In genomic region chr8:111366610-111367234, GRCm38 (mm10) we compare ENCODE assay signal across 9 mouse cellular contexts. TPM values are rescaled to one million over a fixed set of nuclear protein-coding genes. Genes with fewer than 3 reads are reported as not detected.
DNase-seq lines count a peak whose midpoint lies in the region; ATAC-seq lines count a peak whose summit lies in the region.
"Had no signal": no experiment of that assay in that cellular context is flagged by ENCODE, and none has a peak within 500 bp of the region (broad histone marks: within the 10 kb centered on the region; RNA-seq: fewer than 3 reads in every experiment).

No protein-coding gene starts in this region.

- peak overlapping the region; percentile 21; the same call in 1 of the 2 replicates for H3K4me2 ChIP-seq in embryonic facial prominence, embryonic 15.5 days (replicated peaks)
- peak overlapping the region; percentile 31 for H3K4me2 ChIP-seq in kidney, embryonic 14.5 days (replicated peaks; ENCODE audit: low read depth, low read length)
- peak overlapping the region; percentile 41 for H3K4me2 ChIP-seq in stomach, embryonic 15.5 days

- WGBS in embryonic facial prominence, embryonic 15.5 days, result 31% methylated on average over 14 of the region's 14 CpGs
- 36% methylated on average over 14 of the region's 14 CpGs for WGBS in kidney, embryonic 14.5 days
- WGBS in stomach, embryonic 15.5 days, result 31% methylated on average over 14 of the region's 14 CpGs

- no peak for ATAC-seq in embryonic facial prominence, embryonic 15.5 days (ENCODE audit: insufficient number of reproducible peaks, low FRiP score, low TSS enrichment, low read depth)
- ATAC-seq in kidney, embryonic 14.5 days (ENCODE audit: low FRiP score, low TSS enrichment), result no peak
- peak; percentile 82 for ATAC-seq in stomach, embryonic 15.5 days (ENCODE audit: insufficient read depth, low FRiP score, low read depth)

- no peaks in the 10 kb centered on the region for H3K9me3 ChIP-seq in embryonic facial prominence, embryonic 15.5 days (replicated peaks)
- no peaks in the 10 kb centered on the region for H3K9me3 ChIP-seq in kidney, embryonic 14.5 days (ENCODE audit: control insufficient read depth, low read length)
- no peaks in the 10 kb centered on the region for H3K9me3 ChIP-seq in stomach, embryonic 15.5 days

- no peak overlapping the region for H3K4me3 ChIP-seq in embryonic facial prominence, embryonic 15.5 days (replicated peaks)
- no peak overlapping the region for H3K4me3 ChIP-seq in kidney, embryonic 14.5 days (ENCODE audit: low read length)
- H3K4me3 ChIP-seq in stomach, embryonic 15.5 days (replicated peaks), result no peak overlapping the region
- H3K4me3 ChIP-seq: myocyte had no signal

- peak; percentile 8 for DNase-seq in ovary, adult 18-20 months (ENCODE audit: low spot score)
- DNase-seq in ovary, postnatal 10 days (ENCODE audit: low spot score), result no peak
- DNase-seq in Muller cell, postnatal 12 days (ENCODE audit: inconsistent ontology term), result no peak
- DNase-seq in spleen, postnatal 4 days (ENCODE audit: low spot score in 2 of 2), result no peak
- DNase-seq in thymus, adult 18-20 months, result no peak

- no peak overlapping the region for H3K9ac ChIP-seq in embryonic facial prominence, embryonic 15.5 days
- no peak overlapping the region for H3K9ac ChIP-seq in kidney, embryonic 14.5 days (ENCODE audit: low read depth, low read length)
- H3K9ac ChIP-seq in stomach, embryonic 15.5 days, result no peak overlapping the region

- H3K36me3 ChIP-seq in embryonic facial prominence, embryonic 15.5 days, result no peaks in the 10 kb centered on the region
- H3K36me3 ChIP-seq in kidney, embryonic 14.5 days (ENCODE audit: control insufficient read depth, insufficient read depth, low read length), result no peaks in the 10 kb centered on the region
- no peaks in the 10 kb centered on the region for H3K36me3 ChIP-seq in stomach, embryonic 15.5 days

- H3K27me3 ChIP-seq in embryonic facial prominence, embryonic 15.5 days, result no peaks in the 10 kb centered on the region; the same call in 1 of the 2 replicates
- H3K27me3 ChIP-seq in kidney, embryonic 14.5 days (ENCODE audit: control insufficient read depth, insufficient read depth, low read length), result no peaks in the 10 kb centered on the region
- H3K27me3 ChIP-seq in stomach, embryonic 15.5 days (replicated peaks), result no peaks in the 10 kb centered on the region

- peaks cover 5% of the 10 kb centered on the region; the same call in 1 of the 2 replicates for H3K4me1 ChIP-seq in embryonic facial prominence, embryonic 15.5 days
- H3K4me1 ChIP-seq in kidney, embryonic 14.5 days (ENCODE audit: control insufficient read depth, insufficient read depth, low read length), result no peaks in the 10 kb centered on the region
- 0 out of 2 replicates have a peak, but pooled peaks cover 2% of the 10 kb centered on the region for H3K4me1 ChIP-seq in stomach, embryonic 15.5 days

- H3K27ac ChIP-seq in embryonic facial prominence, embryonic 15.5 days (replicated peaks), result no peak overlapping the region
- H3K27ac ChIP-seq in kidney, embryonic 14.5 days (ENCODE audit: low read depth, low read length), result no peak overlapping the region
- H3K27ac ChIP-seq in stomach, embryonic 15.5 days, result peak overlapping the region; percentile 31; the same call in 1 of the 2 replicates

RNA-seq across cellular contexts. Expression of gene Fa2h, which starts 26.9 kb away (rescaled TPM):
- 0.16 and 0.98 TPM in 2 replicates for polyA plus RNA-seq in embryonic facial prominence, embryonic 15.5 days (2015; fragmentation: Nextera tagmentation; extraction: Ambion mirVana)
- polyA plus RNA-seq in kidney, embryonic 14.5 days (2014; fragmentation: Nextera tagmentation; extraction: Ambion mirVana), result 0.84 and 0.90 TPM in 2 replicates
- 4.3 TPM in 2 replicates for polyA plus RNA-seq in stomach, embryonic 15.5 days (2015; fragmentation: Nextera tagmentation; extraction: Ambion mirVana)

RNA-seq across cellular contexts. Expression of gene Mlkl, which starts 28.7 kb away (rescaled TPM):
- 1.2 and 1.3 TPM in 2 replicates for polyA plus RNA-seq in embryonic facial prominence, embryonic 15.5 days (2015; fragmentation: Nextera tagmentation; extraction: Ambion mirVana)
- 0.76 and 1.7 TPM in 2 replicates for polyA plus RNA-seq in kidney, embryonic 14.5 days (2014; fragmentation: Nextera tagmentation; extraction: Ambion mirVana)
- 2.4 TPM in 2 replicates for polyA plus RNA-seq in stomach, embryonic 15.5 days (2015; fragmentation: Nextera tagmentation; extraction: Ambion mirVana)
